Mouse (Mus musculus) kidney, postnatal 14 days (tissue): ENCODE data around the gene Cnot1.
"Not testable (repeated sequence)": the region's sequence is repeated elsewhere in the genome, so short reads cannot be mapped to it uniquely, and the experiment has no call there.

Experiments
- DNase-seq: peaks from one replicate; pipeline ENCODE4 v3.0.0; 2022; ENCODE audit warnings: mixed read lengths

Cnot1 gene

DNA sequence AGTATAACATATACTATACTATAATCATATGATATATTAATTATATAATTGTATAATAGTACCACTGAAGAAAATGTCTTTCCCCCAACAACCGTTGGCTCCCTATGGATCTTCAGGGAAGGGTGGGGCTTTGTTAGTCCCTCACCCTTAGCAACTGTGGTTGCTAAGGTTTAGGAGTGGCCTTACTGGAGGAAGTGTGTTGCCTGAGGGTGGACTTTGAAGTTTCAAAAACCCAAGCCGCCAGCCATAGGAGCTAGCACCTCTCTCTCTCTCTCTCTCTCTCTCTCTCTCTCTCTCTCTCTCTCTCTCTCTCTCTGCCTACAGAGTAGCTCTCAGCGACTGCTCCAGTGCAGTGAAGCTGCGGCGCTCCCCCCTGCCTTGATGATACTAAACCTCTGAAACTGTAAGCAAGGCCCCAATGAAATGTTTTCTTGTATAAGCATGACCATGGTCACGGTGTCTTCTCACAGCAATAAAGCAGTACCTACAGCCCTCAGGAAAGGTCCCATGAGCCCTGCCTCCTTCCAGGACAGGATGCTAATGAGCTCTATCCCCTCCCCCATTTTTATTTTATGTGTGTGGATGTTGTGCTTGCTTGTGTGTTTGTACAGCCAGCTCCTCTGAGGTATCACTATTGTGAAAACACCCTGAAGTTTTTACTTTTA is 8.9 kb upstream of the Cnot1 start:
- DNase-seq = no peak

DNA sequence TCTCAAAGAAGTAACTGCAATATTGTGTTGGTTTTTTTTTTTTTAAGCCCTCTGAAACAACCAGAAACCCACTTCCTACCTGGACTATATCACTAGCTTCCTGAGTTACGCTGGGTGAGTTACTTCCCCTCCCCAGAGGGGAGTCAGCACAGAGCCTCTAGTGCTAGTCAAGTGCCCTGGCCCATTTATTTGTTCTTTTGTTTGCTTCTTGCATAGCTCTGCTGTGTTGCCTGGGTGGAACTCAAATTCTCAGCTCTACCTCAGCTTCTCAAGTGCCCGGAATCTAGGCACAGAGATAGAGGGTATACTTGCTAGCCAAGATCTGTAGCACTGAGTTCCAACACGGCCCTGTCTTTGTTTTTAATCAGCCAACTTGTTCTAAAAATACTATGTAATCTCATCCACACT is 2.9 kb upstream of the Cnot1 start:
- no peak for DNase-seq

- no peak for DNase-seq
These were observed 1.9 kb upstream of the Cnot1 start for GRCm38 (mm10) chr8:95809116-95809515.

GRCm38 (mm10) chr8:95808631-95809030 is 1.4 kb upstream of the Cnot1 start:
- no peak for DNase-seq

DNA sequence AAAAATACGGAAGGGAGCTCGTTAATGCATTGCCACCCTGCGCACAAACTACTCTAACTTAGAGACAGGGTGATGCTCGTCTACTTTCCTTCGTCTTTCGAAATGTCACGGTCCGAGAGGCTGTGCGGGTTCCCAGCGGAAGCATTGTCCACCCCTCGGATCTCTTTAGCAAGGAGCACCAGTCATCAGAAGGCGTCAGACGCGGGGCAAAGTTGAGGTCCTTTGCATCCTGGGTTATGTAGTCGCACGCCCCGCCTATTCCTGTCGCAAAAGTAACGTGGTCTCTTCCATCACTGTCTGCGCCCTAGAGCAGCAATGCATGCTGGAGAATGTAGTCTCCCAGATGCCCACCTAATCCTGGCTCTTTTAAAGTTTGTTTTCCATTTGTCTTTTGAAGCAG is 597 bp upstream of the Cnot1 start:
- DNase-seq = peak; percentile 95

- no peak for DNase-seq
These were observed 638 bp downstream of the Cnot1 start for GRCm38 (mm10) chr8:95806461-95807191.

GRCm38 (mm10) chr8:95805482-95805881 is 1.8 kb downstream of the Cnot1 start:
- DNase-seq = no peak

- no peak for DNase-seq
These were observed 5.0 kb downstream of the Cnot1 start for GRCm38 (mm10) chr8:95802231-95802630.

DNA sequence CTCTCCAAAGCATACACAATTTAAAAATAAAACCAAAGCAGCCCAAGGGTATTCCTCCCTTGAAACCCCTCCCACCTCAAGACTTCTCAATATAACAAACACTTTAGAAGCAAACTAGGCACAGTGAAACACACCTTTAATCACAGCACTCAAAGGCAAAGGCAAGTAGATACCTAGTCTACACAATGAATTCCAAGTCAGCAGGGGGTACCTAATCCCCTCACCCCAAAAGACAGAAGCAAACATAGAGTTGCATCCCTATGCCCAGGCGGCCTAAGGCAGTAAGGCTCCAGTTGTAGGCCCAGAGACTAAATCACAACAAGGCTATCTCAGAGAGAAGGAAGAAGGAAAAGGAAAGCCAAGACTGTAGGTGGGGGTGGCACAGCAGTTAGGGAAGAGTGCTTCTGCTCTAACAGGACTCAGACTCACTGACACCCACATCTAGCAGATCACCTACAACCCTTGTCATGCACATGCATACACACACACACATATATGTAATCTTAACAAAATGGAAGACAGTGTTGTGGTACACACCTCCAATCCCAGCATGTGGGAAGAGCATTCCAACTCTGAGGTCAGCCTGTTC is 5.7 kb downstream of the Cnot1 start:
- no peak for DNase-seq

GRCm38 (mm10) chr8:95800353-95800752 is 6.9 kb downstream of the Cnot1 start:
- no peak for DNase-seq

- DNase-seq = no peak
These were observed 7.4 kb downstream of the Cnot1 start for GRCm38 (mm10) chr8:95799891-95800290.

- no peak for DNase-seq
These were observed 8.1 kb downstream of the Cnot1 start for GRCm38 (mm10) chr8:95799117-95799516.

DNA sequence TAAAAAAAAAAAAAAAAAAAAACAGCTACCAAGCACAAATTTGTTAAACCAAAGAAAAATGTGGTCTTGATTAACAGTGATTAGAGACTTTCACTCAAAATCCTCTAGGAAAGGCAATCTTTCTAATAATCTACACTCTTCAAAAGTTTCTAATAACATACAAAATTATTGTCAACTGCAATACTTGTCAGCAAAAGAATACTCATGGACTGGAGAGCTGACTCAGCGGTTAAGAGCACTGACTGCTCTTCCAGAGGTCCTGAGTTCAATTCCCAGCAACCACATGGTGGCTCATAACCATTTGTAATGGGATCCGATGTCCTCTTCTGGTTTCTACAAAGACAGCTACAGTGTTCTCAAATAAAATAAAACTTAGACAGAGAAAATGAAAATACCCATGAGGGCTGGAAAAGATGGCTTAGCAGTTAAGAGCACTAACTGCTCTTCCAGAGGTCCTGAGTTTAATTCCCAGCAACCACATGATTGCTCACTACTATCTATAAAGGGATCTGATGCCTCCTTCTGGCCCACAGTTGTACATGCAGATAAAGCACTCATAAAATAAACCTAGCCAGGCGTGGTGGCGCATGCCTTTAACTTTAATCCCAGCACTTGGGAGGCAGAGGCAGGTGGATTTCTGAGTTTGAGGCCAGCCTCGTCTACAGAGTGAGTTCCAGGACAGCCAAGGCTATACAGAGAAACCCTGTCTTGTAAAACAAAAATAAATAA is 11.8 kb downstream of the Cnot1 start:
- DNase-seq = not testable (repeated sequence)

DNA sequence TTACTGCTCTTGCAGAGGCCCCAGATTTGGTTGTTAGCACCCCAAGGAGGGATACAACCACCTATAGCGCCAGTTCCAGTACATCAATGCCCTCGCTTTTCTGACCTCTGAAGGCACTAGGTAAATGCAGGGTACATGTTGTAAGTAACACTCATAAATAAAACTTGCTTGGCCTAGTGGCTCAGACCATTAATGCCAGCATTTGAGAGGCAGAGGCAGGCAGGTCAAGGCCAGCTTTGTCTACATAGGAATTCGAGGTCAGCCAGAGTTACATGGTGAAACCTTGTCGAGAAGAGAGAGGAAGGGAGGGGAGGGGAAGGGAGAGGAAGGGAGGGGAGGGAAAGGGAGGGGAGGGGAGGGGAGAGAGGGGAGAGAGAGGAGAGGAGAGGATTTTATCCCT is 21.7 kb downstream of the Cnot1 start:
- DNase-seq = no peak

DNA sequence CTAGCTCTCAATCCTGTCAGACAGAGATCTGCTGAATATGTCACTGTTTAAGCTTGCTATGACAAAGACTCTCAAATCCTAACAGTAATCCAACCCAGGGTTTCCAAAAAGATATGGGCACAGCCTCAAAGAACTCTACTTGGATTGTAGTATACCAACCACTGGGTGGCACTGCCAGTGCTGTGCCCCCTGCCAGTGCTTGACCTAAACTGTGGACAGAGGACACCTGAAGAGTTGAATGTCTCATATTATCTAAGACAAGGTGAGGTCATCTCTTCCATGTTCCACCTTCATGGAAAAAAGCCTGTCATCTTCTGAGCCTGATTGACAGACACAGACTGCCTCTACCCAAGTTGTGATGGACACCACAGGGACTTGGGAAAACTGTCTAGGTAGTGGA is 24.6 kb downstream of the Cnot1 start:
- no peak for DNase-seq

GRCm38 (mm10) chr8:95781775-95782174 is 25.5 kb downstream of the Cnot1 start:
- no peak for DNase-seq

- no peak for DNase-seq
These were observed 26.2 kb downstream of the Cnot1 start for GRCm38 (mm10) chr8:95781085-95781484.

DNA sequence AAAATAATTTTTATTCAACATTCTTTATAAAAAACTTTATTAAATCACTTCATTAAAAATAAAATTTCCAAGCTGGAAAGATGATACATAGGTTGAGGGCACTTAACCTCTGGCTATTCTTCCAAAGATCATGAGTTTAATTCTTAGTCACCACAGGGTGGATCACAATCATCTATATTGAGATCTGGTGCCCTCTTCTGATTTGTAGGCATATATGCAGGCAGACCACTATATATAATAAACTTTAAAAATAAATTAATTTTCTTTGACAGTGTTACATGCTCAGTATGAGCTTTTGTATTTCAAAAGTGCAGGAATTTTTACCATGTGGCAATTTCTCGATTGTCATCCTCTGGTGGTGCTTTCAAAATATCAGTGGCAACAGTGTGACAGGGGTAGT is 43.1 kb downstream of the Cnot1 start:
- DNase-seq = no peak

DNA sequence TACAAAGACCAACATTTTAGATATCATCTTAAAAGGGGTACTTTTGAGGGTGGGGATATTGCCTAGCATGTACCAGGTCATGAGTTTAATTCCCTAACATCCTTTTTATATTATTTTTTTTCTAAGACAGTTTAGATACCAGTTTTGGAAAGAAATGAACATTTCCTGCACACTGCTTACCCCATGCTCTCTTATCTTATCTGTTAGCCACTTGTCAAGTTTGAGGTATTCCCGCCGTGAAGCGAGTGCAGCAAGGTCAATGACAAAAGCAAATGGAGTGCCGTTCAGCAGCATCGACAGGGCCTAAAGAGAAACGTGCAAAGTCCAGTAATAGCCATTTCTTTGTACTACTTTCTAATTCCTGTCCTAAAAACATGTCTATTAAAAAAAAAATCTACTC is 46.9 kb downstream of the Cnot1 start:
- no peak for DNase-seq

GRCm38 (mm10) chr8:95751924-95752323 is 55.3 kb downstream of the Cnot1 start:
- no peak for DNase-seq

- DNase-seq = no peak
These were observed 59.2 kb downstream of the Cnot1 start for GRCm38 (mm10) chr8:95748028-95748427.

DNA sequence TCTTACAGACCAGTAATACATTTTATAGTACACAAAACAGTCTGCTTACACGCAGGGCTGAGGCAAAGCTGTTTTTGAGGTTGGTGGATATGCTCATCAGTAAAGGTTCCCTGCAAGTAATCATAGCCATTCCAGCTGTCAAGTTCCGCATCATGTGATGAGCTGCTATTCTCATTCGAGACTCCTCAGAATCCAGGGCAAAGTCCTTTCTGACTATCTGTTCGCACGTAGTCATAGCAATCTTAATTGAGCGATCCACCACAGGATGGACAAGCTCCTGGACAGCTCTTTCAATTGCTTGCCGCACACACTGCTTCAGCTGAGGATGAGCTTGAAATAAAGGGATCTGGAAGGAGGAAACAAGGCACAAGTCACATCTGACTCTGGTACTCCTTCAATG is 65.5 kb downstream of the Cnot1 start:
- no peak for DNase-seq

DNA sequence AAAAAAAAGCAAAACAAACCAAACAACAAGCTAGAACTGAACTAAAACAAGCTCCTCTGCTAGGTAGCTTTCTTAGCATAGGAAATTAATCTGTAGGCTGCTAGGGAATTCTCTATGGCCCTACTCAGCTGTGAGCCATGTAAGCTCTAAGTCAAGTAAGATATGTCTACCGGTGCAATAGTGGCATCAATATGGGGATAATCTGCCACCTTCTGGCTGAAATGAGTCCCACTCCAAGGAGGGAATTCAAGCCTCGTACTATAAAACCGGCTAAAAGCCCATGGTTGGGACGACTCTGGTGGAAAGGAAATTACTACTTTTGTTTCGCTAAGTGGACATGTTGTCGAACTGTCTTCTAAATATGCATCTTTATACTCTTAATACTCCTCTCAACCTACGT is 68.7 kb downstream of the Cnot1 start:
- no peak for DNase-seq

DNA sequence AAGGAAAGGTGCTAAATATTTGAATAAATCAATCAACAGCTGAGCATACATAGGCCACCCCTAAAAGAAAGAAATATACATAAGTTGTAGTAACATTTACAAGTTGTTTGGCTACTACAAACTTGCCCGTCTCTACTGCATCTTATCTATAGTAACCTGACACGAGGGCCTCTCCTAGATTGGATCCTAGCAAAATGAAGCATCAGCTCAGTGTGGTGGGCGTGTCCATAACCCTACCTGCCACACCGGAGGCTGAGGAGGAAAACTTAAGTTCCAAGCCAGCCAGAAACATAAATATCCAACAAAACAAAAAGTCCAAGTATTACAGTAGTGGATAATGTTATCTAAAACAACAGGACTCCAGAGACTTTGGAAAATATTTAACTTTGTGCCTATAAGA is 79.6 kb downstream of the Cnot1 start:
- no peak for DNase-seq
